Mouse (Mus musculus) heart, embryonic 16.5 days (tissue): ENCODE data around the gene Adsl. TPM values are rescaled to one million over a fixed set of nuclear protein-coding genes. Genes with fewer than 3 reads are reported as not detected.

Experiments used
- ATAC-seq: fragments of 200-750 bp; cut with Nextera tagmentation; replicated peaks from 2 replicates; pipeline ENCODE4 v1.8.0; 2017; ENCODE audit warnings: moderate number of reproducible peaks; ENCODE audit not compliant: insufficient read depth, low FRiP score; ENCODE audit errors: extremely low read depth
- H3K27ac ChIP-seq: fragments of 300-500 bp; sonication (generic); 2 replicates; pipeline ENCODE4 v1.5.1; 2014; ENCODE audit warnings: mild to moderate bottlenecking, low read length, control low read depth, moderate library complexity
- H3K27me3 ChIP-seq: fragments of 300-500 bp; sonication (generic); 2 replicates; pipeline ENCODE4 v1.6.1; 2014; ENCODE audit warnings: low read length, mixed read lengths; ENCODE audit not compliant: control insufficient read depth, insufficient read depth
- H3K36me3 ChIP-seq: fragments of 300-500 bp; sonication (generic); 2 replicates; pipeline ENCODE4 v1.6.1; 2014; ENCODE audit not compliant: control insufficient read depth, insufficient read depth
- H3K4me1 ChIP-seq: fragments of 300-500 bp; sonication (generic); 2 replicates; pipeline ENCODE4 v1.6.1; 2014; ENCODE audit warnings: low read length, mixed read lengths; ENCODE audit not compliant: control insufficient read depth, insufficient read depth
- H3K4me2 ChIP-seq: fragments of 300-500 bp; sonication (generic); 2 replicates; pipeline ENCODE4 v1.6.1; 2014; ENCODE audit warnings: low read depth, mild to moderate bottlenecking, control low read depth, low read length
- H3K4me3 ChIP-seq: fragments of 300-500 bp; sonication (generic); 2 replicates; pipeline ENCODE4 v1.5.1; 2014; ENCODE audit warnings: mild to moderate bottlenecking, control low read depth, low read length
- H3K9ac ChIP-seq: fragments of 300-500 bp; sonication (generic); 2 replicates; pipeline ENCODE4 v1.6.1; 2014; ENCODE audit warnings: low read length, control low read depth
- H3K9me3 ChIP-seq: fragments of 300-500 bp; sonication (generic); replicated peaks from 2 replicates; pipeline ENCODE4 v1.6.1; 2016; ENCODE audit warnings: low read length; ENCODE audit not compliant: control insufficient read depth
- WGBS: fragments of 180-500 bp; shearing (Covaris S2); extraction: QIAGEN DNeasy Blood & Tissue Kit; methylation state at CpG from one replicate; pipeline ENCODE4 v1.1.7; 2014; 5-methylcytosine and 5-hydroxymethylcytosine counted together
- polyA plus RNA-seq: library from polyadenylated mRNA; unstranded; fragments of >200 nt; fragmentation: Nextera tagmentation; extraction: Ambion mirVana; gene quantifications from 2 replicates; pipeline ENCODE4 v1.2.1, GENCODE M21; 2015

The Adsl gene
- polyA plus RNA-seq, 1 experiment from 2014 or later = 175 TPM

DNA sequence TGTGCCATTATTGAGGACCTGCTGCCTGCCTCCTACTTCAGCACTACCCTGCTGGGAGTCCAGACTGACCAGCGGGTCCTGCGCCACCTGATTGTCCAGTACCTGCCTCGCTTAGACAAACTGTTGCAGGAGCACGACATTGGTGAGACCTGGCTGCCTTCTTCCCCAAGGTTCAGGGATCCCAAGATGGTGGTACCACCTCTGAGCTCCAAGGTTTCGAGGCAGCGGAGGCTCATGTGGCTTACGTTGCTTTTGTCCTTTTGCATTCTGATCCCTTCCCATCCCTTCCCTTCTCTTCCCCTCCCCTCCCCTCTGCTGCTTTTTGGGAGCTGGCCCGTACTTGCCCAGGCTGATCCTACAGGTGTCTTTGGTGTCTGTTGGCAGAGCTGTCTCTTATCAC, 59.6 kb downstream of the Adsl start:
- H3K27ac ChIP-seq = no peak overlapping the region

GRCm38 (mm10) chr15:81008689-81009123, 60.4 kb downstream of the Adsl start:
- Histone ChIP-seq H3K36me3 (peaks cover 24% of the 10 kb centered on the region), H3K4me3 (no peak overlapping the region), H3K4me2 (no peak overlapping the region), H3K9me3 (no peaks in the 10 kb centered on the region), H3K9ac (no peak overlapping the region), H3K27ac (no peak overlapping the region), H3K4me1 (no peaks in the 10 kb centered on the region), H3K27me3 (no peaks in the 10 kb centered on the region)
- no peak for ATAC-seq
- WGBS = 62% methylated on average over 10 of the region's 10 CpGs

More for the DNA sequence above, 59.6 kb downstream of the Adsl start:
- Histone ChIP-seq H3K36me3 (peaks cover 23% of the 10 kb centered on the region), H3K4me2 (no peak overlapping the region), H3K4me1 (no peaks in the 10 kb centered on the region), H3K4me3 (no peak overlapping the region), H3K9ac (no peak overlapping the region), H3K27me3 (no peaks in the 10 kb centered on the region), H3K9me3 (no peaks in the 10 kb centered on the region)
- no peak for ATAC-seq
- WGBS = 87% methylated on average over 8 of the region's 8 CpGs

DNA sequence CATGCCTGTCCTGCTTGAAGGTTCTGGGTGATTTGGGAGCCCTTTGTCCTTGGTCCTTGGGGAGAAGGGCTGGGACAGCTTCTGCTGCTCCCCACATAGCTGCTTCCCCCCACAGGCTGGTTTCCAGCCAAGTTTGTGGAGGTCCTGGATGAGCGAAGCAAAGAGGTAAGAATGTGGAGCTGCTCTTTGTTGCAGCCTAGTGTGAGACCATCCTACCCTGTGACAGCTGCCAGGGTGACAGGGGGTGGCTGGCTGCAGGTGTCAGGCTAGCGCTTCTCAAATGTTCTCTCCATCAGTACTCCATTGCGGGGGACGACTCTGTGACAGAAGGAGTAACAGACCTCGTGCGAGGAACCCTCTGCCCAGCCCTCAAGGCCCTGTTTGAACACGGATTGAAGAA, 61.8 kb downstream of the Adsl start:
- no peak overlapping the region for H3K4me3 ChIP-seq
- H3K27me3 ChIP-seq = no peaks in the 10 kb centered on the region
- no peak for ATAC-seq
- no peaks in the 10 kb centered on the region for H3K4me1 ChIP-seq
- no peaks in the 10 kb centered on the region for H3K9me3 ChIP-seq
- H3K27ac ChIP-seq = no peak overlapping the region
- 77% methylated on average over 7 of the region's 7 CpGs for WGBS
- H3K4me2 ChIP-seq = no peak overlapping the region
- no peak overlapping the region for H3K9ac ChIP-seq
- peaks cover 34% of the 10 kb centered on the region for H3K36me3 ChIP-seq

- no peak overlapping the region for H3K9ac ChIP-seq
- H3K4me3 ChIP-seq = no peak overlapping the region
- H3K27ac ChIP-seq = no peak overlapping the region
- H3K4me2 ChIP-seq = no peak overlapping the region
- H3K9me3 ChIP-seq = no peaks in the 10 kb centered on the region
- ATAC-seq = no peak
- no peaks in the 10 kb centered on the region for H3K27me3 ChIP-seq
- H3K36me3 ChIP-seq = peaks cover 42% of the 10 kb centered on the region
- WGBS = 68% methylated on average over 3 of the region's 3 CpGs
- H3K4me1 ChIP-seq = no peaks in the 10 kb centered on the region
Measured at GRCm38 (mm10) chr15:81011523-81011922, 63.2 kb downstream of the Adsl start.

GRCm38 (mm10) chr15:81012359-81012758, 64.1 kb downstream of the Adsl start:
- H3K4me3 ChIP-seq = no peak overlapping the region
- H3K4me1 ChIP-seq = no peaks in the 10 kb centered on the region
- 83% methylated on average over 4 of the region's 4 CpGs for WGBS
- H3K27ac ChIP-seq = no peak overlapping the region
- no peaks in the 10 kb centered on the region for H3K9me3 ChIP-seq
- no peak for ATAC-seq
- H3K27me3 ChIP-seq = no peaks in the 10 kb centered on the region
- peaks cover 43% of the 10 kb centered on the region for H3K36me3 ChIP-seq
- H3K4me2 ChIP-seq = no peak overlapping the region
- no peak overlapping the region for H3K9ac ChIP-seq

DNA sequence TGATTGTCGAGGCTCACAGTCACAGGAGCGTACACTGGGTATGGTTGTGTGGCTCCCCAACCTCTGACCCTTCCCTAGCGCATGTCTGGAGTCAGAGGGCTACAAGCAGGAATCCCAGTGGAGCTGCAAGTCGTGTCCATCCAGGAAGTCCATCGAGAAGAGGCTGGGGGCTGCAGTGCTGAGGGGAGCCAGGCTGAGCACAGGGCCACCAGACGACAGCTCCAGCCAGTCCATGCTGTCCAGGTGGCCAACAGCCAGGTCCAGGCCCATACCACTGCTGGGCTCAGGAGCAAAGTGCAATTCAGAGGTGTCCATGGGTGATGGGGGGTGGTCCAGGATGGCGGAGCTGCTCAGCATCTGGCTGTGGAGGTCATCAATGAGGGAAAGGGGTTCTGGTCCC, 64.9 kb downstream of the Adsl start:
- Histone ChIP-seq H3K4me2 (no peak overlapping the region), H3K36me3 (peaks cover 51% of the 10 kb centered on the region), H3K9ac (no peak overlapping the region), H3K4me1 (no peaks in the 10 kb centered on the region), H3K4me3 (no peak overlapping the region), H3K27me3 (no peaks in the 10 kb centered on the region), H3K9me3 (no peaks in the 10 kb centered on the region), H3K27ac (no peak overlapping the region)
- WGBS = 85% methylated on average over 7 of the region's 7 CpGs
- no peak for ATAC-seq

GRCm38 (mm10) chr15:81015068-81015744, 66.9 kb downstream of the Adsl start:
- H3K4me1 ChIP-seq = no peaks in the 10 kb centered on the region
- H3K27ac ChIP-seq = no peak overlapping the region
- no peaks in the 10 kb centered on the region for H3K9me3 ChIP-seq
- H3K27me3 ChIP-seq = no peaks in the 10 kb centered on the region
- ATAC-seq = no peak
- peaks cover 52% of the 10 kb centered on the region for H3K36me3 ChIP-seq
- H3K4me2 ChIP-seq = no peak overlapping the region
- 75% methylated on average over 5 of the region's 5 CpGs for WGBS
- H3K9ac ChIP-seq = no peak overlapping the region
- H3K4me3 ChIP-seq = no peak overlapping the region

DNA sequence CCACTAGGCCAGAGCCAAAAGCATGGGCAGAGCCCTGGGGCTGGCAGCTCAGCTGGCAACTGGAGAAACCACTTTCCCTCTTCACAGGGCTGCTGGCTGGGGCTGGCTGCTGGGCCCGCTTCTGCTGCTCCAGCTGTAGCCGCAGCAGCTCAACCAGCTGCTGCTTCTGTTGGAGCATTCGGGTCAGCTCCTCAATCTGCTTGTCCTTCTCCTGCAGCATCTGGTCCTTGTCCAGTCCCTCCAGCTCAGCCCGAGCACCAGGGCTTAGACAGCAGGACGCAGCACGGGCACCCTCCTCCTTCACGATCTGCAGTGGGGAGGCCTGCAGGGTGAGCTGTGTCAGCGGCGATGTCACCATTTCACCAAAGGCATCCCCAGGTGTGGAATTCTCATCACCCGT, 68.2 kb downstream of the Adsl start:
- H3K9ac ChIP-seq = no peak overlapping the region
- no peak overlapping the region for H3K4me2 ChIP-seq
- WGBS = 85% methylated on average over 10 of the region's 10 CpGs
- H3K27ac ChIP-seq = no peak overlapping the region
- no peak overlapping the region for H3K4me3 ChIP-seq
- no peaks in the 10 kb centered on the region for H3K4me1 ChIP-seq
- no peaks in the 10 kb centered on the region for H3K9me3 ChIP-seq
- H3K36me3 ChIP-seq = peaks cover 46% of the 10 kb centered on the region
- no peak for ATAC-seq
- H3K27me3 ChIP-seq = no peaks in the 10 kb centered on the region

GRCm38 (mm10) chr15:81017308-81017707, 69.0 kb downstream of the Adsl start:
- H3K27ac ChIP-seq = no peak overlapping the region

More at GRCm38 (mm10) chr15:81017308-81017707, 69.0 kb downstream of the Adsl start:
- Histone ChIP-seq H3K9ac (no peak overlapping the region), H3K36me3 (peaks cover 45% of the 10 kb centered on the region), H3K27me3 (no peaks in the 10 kb centered on the region), H3K4me3 (no peak overlapping the region), H3K4me1 (no peaks in the 10 kb centered on the region), H3K9me3 (no peaks in the 10 kb centered on the region), H3K4me2 (no peak overlapping the region)
- no peak for ATAC-seq
- WGBS = 86% methylated on average over 7 of the region's 7 CpGs
